ENCODE assay signal across 27 mouse cellular contexts in genomic region chr13:112071956-112072314, GRCm38 (mm10).
A peak's percentile ranks its signal among the peaks of the same experiment; 100 is the strongest.
DNase-seq lines count a peak whose midpoint lies in the region; ATAC-seq and TF ChIP-seq lines count a peak whose summit lies in the region.
"Had no signal": no experiment of that assay in that cellular context is flagged by ENCODE, and none has a peak within 500 bp of the region (broad histone marks: within the 10 kb centered on the region; RNA-seq: fewer than 3 reads in every experiment).

No protein-coding gene starts in this region.

- no peaks in the 10 kb centered on the region for H3K36me3 ChIP-seq in kidney, embryonic 16.5 days (ENCODE audit: insufficient read depth, low read length)
- H3K36me3 ChIP-seq in liver, embryonic 14.5 days (replicated peaks; ENCODE audit: control insufficient read depth, insufficient read depth, low read depth): no peaks in the 10 kb centered on the region
- H3K36me3 ChIP-seq in liver, embryonic 11.5 days (ENCODE audit: control insufficient read depth, insufficient read depth, low read length): no peaks in the 10 kb centered on the region
- no peaks in the 10 kb centered on the region for H3K36me3 ChIP-seq in liver, embryonic 16.5 days (ENCODE audit: control insufficient read depth, insufficient read depth)
- H3K36me3 ChIP-seq: heart, embryonic 10.5 days; heart, embryonic 15.5 days; hindbrain, embryonic 12.5 days; intestine, embryonic 15.5 days; midbrain, embryonic 12.5 days; neural tube, embryonic 12.5 days had no signal

- H3K4me1 ChIP-seq in kidney, embryonic 16.5 days (ENCODE audit: insufficient read depth, low read length): peaks cover 32% of the 10 kb centered on the region
- H3K4me1 ChIP-seq in liver, embryonic 14.5 days (replicated peaks; ENCODE audit: control insufficient read depth in 2 of 2, insufficient read depth in 2 of 2, low read length in 1 of 2): peaks cover 46 to 55% of the 10 kb centered on the region in 2 experiments
- peaks cover 5% of the 10 kb centered on the region; the same call in 1 of the 2 replicates for H3K4me1 ChIP-seq in liver, embryonic 11.5 days (replicated peaks; ENCODE audit: control insufficient read depth, insufficient read depth, low read length)
- peaks cover 49% of the 10 kb centered on the region for H3K4me1 ChIP-seq in liver, embryonic 16.5 days (ENCODE audit: control insufficient read depth, low read depth, low read length)
- H3K4me1 ChIP-seq: hindbrain, embryonic 12.5 days; intestine, embryonic 15.5 days; midbrain, embryonic 12.5 days; neural tube, embryonic 12.5 days had no signal

- no peak for TF ChIP-seq EP300 in liver, embryonic 14.5 days (IDR thresholded peaks at IDR 0.05; ENCODE audit: low read depth)

- peak overlapping the region; percentile 59 for H3K27ac ChIP-seq in kidney, embryonic 16.5 days (ENCODE audit: low read length)
- H3K27ac ChIP-seq in liver, embryonic 14.5 days: peak overlapping the region; percentile 33; the same call in 1 of the 2 replicates
- no peak overlapping the region for H3K27ac ChIP-seq in liver, embryonic 11.5 days (ENCODE audit: low read depth, low read length)
- H3K27ac ChIP-seq in liver, embryonic 16.5 days (ENCODE audit: low read length): peak overlapping the region; percentile 45; the same call in 1 of the 2 replicates
- H3K27ac ChIP-seq: heart, embryonic 10.5 days; heart, embryonic 15.5 days; hindbrain, embryonic 12.5 days; hindbrain, postnatal 0 days; intestine, embryonic 15.5 days; midbrain, embryonic 12.5 days; neural tube, embryonic 12.5 days had no signal

- no peak overlapping the region for H3K4me3 ChIP-seq in kidney, embryonic 16.5 days (ENCODE audit: low read length)
- H3K4me3 ChIP-seq in liver, embryonic 14.5 days (ENCODE audit: insufficient read depth in 1 of 2, low read depth in 2 of 2, low read length in 2 of 2): no peak overlapping the region
- no peak overlapping the region for H3K4me3 ChIP-seq in liver, embryonic 11.5 days (ENCODE audit: low read depth, low read length)
- no peak overlapping the region for H3K4me3 ChIP-seq in liver, embryonic 16.5 days (ENCODE audit: low read depth, low read length)
- H3K4me3 ChIP-seq: heart, embryonic 10.5 days; heart, embryonic 15.5 days; hindbrain, embryonic 12.5 days; intestine, embryonic 15.5 days; megakaryocyte, embryonic 14.5 days; midbrain, embryonic 12.5 days; myocyte; neural tube, embryonic 12.5 days had no signal

- no peak for DNase-seq in kidney, adult 11 months
- no peak for DNase-seq in liver, embryonic 14.5 days (ENCODE audit: low read depth in 3 of 3, low spot score in 3 of 3)
- DNase-seq in liver, embryonic 11.5 days (ENCODE audit: low spot score): no peak
- no peak for DNase-seq in thymus, adult 18-20 months
- DNase-seq: B cell, adult 2 months; cerebellum, adult 8-10 months; cerebellum, postnatal 25 days; gastrocnemius, postnatal 25 days; lung, adult 18-20 months; lung, postnatal 4 days; right cerebral cortex, adult 18-20 months; spleen, adult 18-20 months; thymus, adult 2 months; thymus, postnatal 36 days had no signal

- no peaks in the 10 kb centered on the region for H3K9me3 ChIP-seq in kidney, embryonic 16.5 days (ENCODE audit: low read length)
- H3K9me3 ChIP-seq in liver, embryonic 14.5 days (ENCODE audit: control insufficient read depth, low read length): no peaks in the 10 kb centered on the region
- no peaks in the 10 kb centered on the region for H3K9me3 ChIP-seq in liver, embryonic 11.5 days (ENCODE audit: control insufficient read depth, low read length)
- no peaks in the 10 kb centered on the region for H3K9me3 ChIP-seq in liver, embryonic 16.5 days (replicated peaks; ENCODE audit: control insufficient read depth, low read length)
- H3K9me3 ChIP-seq: heart, embryonic 10.5 days; heart, embryonic 15.5 days; hindbrain, embryonic 12.5 days; intestine, embryonic 15.5 days; midbrain, embryonic 12.5 days; neural tube, embryonic 12.5 days had no signal

- TF ChIP-seq CTCF in liver, embryonic 14.5 days (IDR thresholded peaks at IDR 0.05; ENCODE audit: low read depth): no peak

- H3K9ac ChIP-seq in kidney, embryonic 16.5 days (replicated peaks; ENCODE audit: low read length): no peak overlapping the region
- no peak overlapping the region for H3K9ac ChIP-seq in liver, embryonic 14.5 days (replicated peaks)
- H3K9ac ChIP-seq in liver, embryonic 11.5 days (ENCODE audit: low read depth, low read length): no peak overlapping the region
- no peak overlapping the region for H3K9ac ChIP-seq in liver, embryonic 16.5 days (ENCODE audit: low read depth, low read length)
- H3K9ac ChIP-seq: heart, embryonic 15.5 days; hindbrain, embryonic 12.5 days; intestine, embryonic 15.5 days; midbrain, embryonic 12.5 days; neural tube, embryonic 12.5 days had no signal

- no peaks in the 10 kb centered on the region for H3K27me3 ChIP-seq in kidney, embryonic 16.5 days (ENCODE audit: insufficient read depth, low read length)
- no peaks in the 10 kb centered on the region for H3K27me3 ChIP-seq in liver, embryonic 14.5 days (ENCODE audit: control insufficient read depth, insufficient read depth, low read length)
- H3K27me3 ChIP-seq in liver, embryonic 11.5 days (replicated peaks; ENCODE audit: control insufficient read depth, insufficient read depth, low read length): no peaks in the 10 kb centered on the region
- H3K27me3 ChIP-seq in liver, embryonic 16.5 days (ENCODE audit: control insufficient read depth, insufficient read depth, low read depth, low read length): no peaks in the 10 kb centered on the region; the same call in 1 of the 2 replicates
- H3K27me3 ChIP-seq: heart, embryonic 15.5 days; hindbrain, embryonic 12.5 days; intestine, embryonic 15.5 days; midbrain, embryonic 12.5 days; neural tube, embryonic 12.5 days had no signal

- ATAC-seq in kidney, embryonic 16.5 days (ENCODE audit: low FRiP score, low TSS enrichment): peak; percentile 58; the same call in 1 of the 2 replicates
- ATAC-seq in liver, embryonic 14.5 days (ENCODE audit: insufficient read depth): no peak
- ATAC-seq in liver, embryonic 11.5 days (replicated peaks; ENCODE audit: low FRiP score): no peak
- ATAC-seq in liver, embryonic 16.5 days (ENCODE audit: low read depth): no peak
- ATAC-seq: forebrain, embryonic 14.5 days; hindbrain, postnatal 0 days; intestine, embryonic 15.5 days; lung, postnatal 0 days had no signal

- WGBS in kidney, embryonic 16.5 days: 71% methylated on average over 3 of the region's 3 CpGs
- 72% methylated on average over 3 of the region's 3 CpGs for WGBS in liver, embryonic 14.5 days (ENCODE audit: insufficient replicate concordance)
- WGBS in liver, embryonic 11.5 days: 75% methylated on average over 3 of the region's 3 CpGs
- 72% methylated on average over 3 of the region's 3 CpGs for WGBS in liver, embryonic 16.5 days (ENCODE audit: insufficient replicate concordance)

- no peak overlapping the region for H3K4me2 ChIP-seq in kidney, embryonic 16.5 days (replicated peaks; ENCODE audit: low read depth, low read length)
- no peak overlapping the region for H3K4me2 ChIP-seq in liver, embryonic 14.5 days (ENCODE audit: low read depth)
- no peak overlapping the region for H3K4me2 ChIP-seq in liver, embryonic 11.5 days
- H3K4me2 ChIP-seq in liver, embryonic 16.5 days (ENCODE audit: low read depth, low read length): no peak overlapping the region
- H3K4me2 ChIP-seq: heart, embryonic 15.5 days; hindbrain, embryonic 12.5 days; intestine, embryonic 15.5 days; midbrain, embryonic 12.5 days; neural tube, embryonic 12.5 days had no signal
